ENCODE assay signal across 17 mouse cellular contexts in genomic region chr11:29924332-29924731, GRCm38 (mm10).
A peak's percentile ranks its signal among the peaks of the same experiment; 100 is the strongest.
DNase-seq lines count a peak whose midpoint lies in the region; TF ChIP-seq lines count a peak whose summit lies in the region.
"Had no signal": no experiment of that assay in that cellular context is flagged by ENCODE, and none has a peak within 500 bp of the region (broad histone marks: within the 10 kb centered on the region; RNA-seq: fewer than 3 reads in every experiment).

No protein-coding gene starts in this region.

- no peak for TF ChIP-seq EP300 in heart, adult 2 months (IDR thresholded peaks at IDR 0.05; ENCODE audit: insufficient read depth, low read depth, low read length)

- intact Hi-C loops in left cerebral cortex, postnatal 25 days (cut with DNase I), result no loop called here
- intact Hi-C loops in left cerebral cortex, postnatal 36 days (cut with DNase I), result no loop called here
- intact Hi-C loops in heart, postnatal 10 days (cut with DNase I), result no loop called here
- intact Hi-C loops in heart, adult 2 months (cut with DNase I), result no loop called here

- no peak overlapping the region for H3K4me3 ChIP-seq in heart, adult 2 months
- H3K4me3 ChIP-seq: midbrain, embryonic 12.5 days; neural tube, embryonic 12.5 days had no signal

- no peak overlapping the region for H3K9ac ChIP-seq in heart, adult 2 months (ENCODE audit: low read depth, low read length)
- H3K9ac ChIP-seq: liver, postnatal 0 days; midbrain, embryonic 12.5 days; neural tube, embryonic 12.5 days had no signal

- H3K27ac ChIP-seq in heart, adult 2 months, result no peak overlapping the region
- H3K27ac ChIP-seq: midbrain, embryonic 12.5 days; neural tube, embryonic 12.5 days had no signal

- no peaks in the 10 kb centered on the region for H3K36me3 ChIP-seq in heart, adult 2 months (ENCODE audit: control insufficient read depth, insufficient read depth, low read length)
- H3K36me3 ChIP-seq: midbrain, embryonic 12.5 days; neural tube, embryonic 12.5 days had no signal

- 89% methylated on average over 2 of the region's 2 CpGs for WGBS in heart, adult 2 months

- no peaks in the 10 kb centered on the region for H3K4me1 ChIP-seq in heart, adult 2 months (ENCODE audit: control insufficient read depth, insufficient read depth, low read length)
- H3K4me1 ChIP-seq: midbrain, embryonic 12.5 days; neural tube, embryonic 12.5 days had no signal

- TF ChIP-seq POLR2A in brain, embryonic 14.5 days (IDR thresholded peaks at IDR 0.05; ENCODE audit: borderline replicate concordance, extremely low read depth, insufficient read depth, insufficient read length, poor library complexity, severe bottlenecking), result no peak
- TF ChIP-seq POLR2A in heart, adult 2 months (IDR thresholded peaks at IDR 0.05; ENCODE audit: insufficient read depth, low read depth, low read length), result no peak

- H3K27me3 ChIP-seq in heart, adult 2 months (ENCODE audit: control insufficient read depth, insufficient read depth, low read length), result no peaks in the 10 kb centered on the region
- H3K27me3 ChIP-seq: midbrain, embryonic 12.5 days; neural tube, embryonic 12.5 days had no signal

- no peaks in the 10 kb centered on the region for H3K79me2 ChIP-seq in heart, adult 2 months (replicated peaks; ENCODE audit: control insufficient read depth, insufficient read depth, low read length)

- DNase-seq in cerebellum, postnatal 10 days, result peak; percentile 25 to 28
- no peak for DNase-seq in cerebellum, adult 8-10 months
- peak; percentile 42 for DNase-seq in left cerebral cortex, postnatal 25 days (ENCODE audit: low spot score in 2 of 2)
- no peak for DNase-seq in left cerebral cortex, postnatal 36 days (ENCODE audit: low spot score in 2 of 2)
- DNase-seq in brain, embryonic 14.5 days (ENCODE audit: low read depth), result peak; percentile 89
- DNase-seq in layer of hippocampus, adult 9-10 months (ENCODE audit: low spot score), result peak; percentile 80
- no peak for DNase-seq in heart, postnatal 10 days
- no peak for DNase-seq in heart, adult 2 months
- DNase-seq: adrenal gland, adult 2 months; heart, adult 18-20 months; heart, postnatal 14 days; kidney, adult 18-20 months; kidney, postnatal 4 days; liver, postnatal 0 days; lung, postnatal 4 days had no signal

- no peak for TF ChIP-seq CTCF in brain, embryonic 14.5 days (IDR thresholded peaks at IDR 0.05; ENCODE audit: borderline replicate concordance, extremely low read depth, insufficient read depth, insufficient read length)
- no peak for TF ChIP-seq CTCF in heart, adult 2 months (IDR thresholded peaks at IDR 0.05)

Comparison
In these comparisons a context has a peak if more than half of its experiments do, and no peak if none do; other contexts are left out.
1. DNase-seq: peak in cerebellum, postnatal 10 days (2 of 2), left cerebral cortex, postnatal 25 days (2 of 2), brain, embryonic 14.5 days (single experiment) and layer of hippocampus, adult 9-10 months (single experiment); none in cerebellum, adult 8-10 months (single experiment), left cerebral cortex, postnatal 36 days (0 of 2), heart, postnatal 10 days (0 of 2) and heart, adult 2 months (0 of 2).